Mouse (Mus musculus): ENCODE measurements around the gene Sp4. TPM values are rescaled to one million over a fixed set of nuclear protein-coding genes. Genes with fewer than 3 reads are reported as not detected.
A peak's percentile ranks its signal among the peaks of the same experiment; 100 is the strongest.

Gene Sp4
- polyA plus RNA-seq, 1 experiment, result 1.2 TPM

DNA sequence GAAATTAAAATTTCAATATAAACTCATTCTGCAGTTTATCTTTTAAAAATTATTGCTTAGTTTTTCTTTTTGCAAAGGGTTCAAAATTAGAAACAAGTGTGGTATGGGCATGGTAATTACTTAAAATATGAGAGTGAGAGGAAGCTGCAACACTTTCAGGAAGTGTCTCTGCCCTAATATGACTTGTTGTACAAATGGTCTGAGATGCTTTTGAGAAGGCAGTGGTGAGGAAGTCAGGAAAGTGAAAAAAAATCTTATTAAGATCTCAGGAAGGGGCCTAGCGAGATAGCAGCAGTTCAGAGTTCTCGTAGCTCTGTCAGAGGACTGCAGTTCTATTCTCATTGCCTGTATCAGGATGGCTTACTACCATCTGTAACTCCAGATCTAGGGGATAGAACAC lies 89.1 kb downstream of the Sp4 start:
- TF ChIP-seq TAL1 (IDR thresholded peaks at IDR 0.05; ENCODE audit: low read length) (no peak), GATA1 (IDR thresholded peaks at IDR 0.05; ENCODE audit: low read length) (no peak)
- no peaks in the 10 kb centered on the region for H3K27me3 ChIP-seq (ENCODE audit: control insufficient read depth)
- no peak overlapping the region for H3K4me3 ChIP-seq (replicated peaks)
- H3K4me1 ChIP-seq (ENCODE audit: control insufficient read depth), result no peaks in the 10 kb centered on the region
- no peaks in the 10 kb centered on the region for H3K36me3 ChIP-seq (ENCODE audit: control insufficient read depth)
- no peaks in the 10 kb centered on the region for H3K9me3 ChIP-seq (ENCODE audit: control insufficient read depth, low read length)

DNA sequence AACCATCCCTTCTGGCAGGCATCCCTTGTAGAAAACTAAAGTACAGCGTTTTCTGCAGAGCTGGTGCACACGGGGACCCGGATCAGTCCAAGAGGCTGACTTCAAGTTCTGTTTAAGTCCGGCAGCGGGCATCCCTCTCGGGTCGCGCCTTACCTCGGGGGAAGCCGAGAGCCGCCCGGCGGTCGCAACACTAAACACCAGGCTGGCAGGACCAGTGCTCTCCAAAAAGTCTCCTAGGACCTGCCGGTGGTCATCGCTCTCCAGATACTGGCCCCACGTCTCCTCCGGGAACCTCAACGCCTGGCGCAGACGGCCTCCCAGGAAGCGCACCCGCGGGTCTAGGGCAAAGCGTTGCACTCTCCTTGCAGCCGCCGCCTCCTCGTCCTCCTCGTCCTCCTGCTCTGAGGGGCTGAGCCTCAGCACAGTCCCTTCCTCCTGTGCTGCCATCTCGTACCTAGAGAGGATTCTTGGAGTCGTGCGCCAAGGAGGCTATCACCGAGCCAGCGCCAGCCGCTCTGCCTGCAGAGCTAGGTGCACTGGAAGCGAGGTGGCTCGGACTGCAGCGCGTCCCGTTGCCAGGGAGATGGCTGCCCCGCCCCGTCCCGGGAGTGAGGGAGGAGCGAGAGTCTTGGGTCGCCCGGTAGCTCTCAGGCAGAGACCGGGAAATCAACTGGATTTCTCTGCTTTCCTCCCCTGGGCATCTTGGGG lies 102.7 kb downstream of the Sp4 start, which contains the start of gene Dnah11:
Dnah11 (minus strand) TSS at position 658 of the 708 bp plus-strand sequence.
- peaks cover 5% of the 10 kb centered on the region for H3K4me1 ChIP-seq (ENCODE audit: control insufficient read depth)
- TF ChIP-seq TAL1 (IDR thresholded peaks at IDR 0.05; ENCODE audit: low read length) (no peak), GATA1 (IDR thresholded peaks at IDR 0.05; ENCODE audit: low read length) (no peak)
- peaks cover 47% of the 10 kb centered on the region for H3K27me3 ChIP-seq (ENCODE audit: control insufficient read depth)
- peak within 1 kb of the TSS; percentile 60 for H3K4me3 ChIP-seq (replicated peaks)
- no peaks in the 10 kb centered on the region for H3K9me3 ChIP-seq (ENCODE audit: control insufficient read depth, low read length)
- no peaks in the 10 kb centered on the region for H3K36me3 ChIP-seq (ENCODE audit: control insufficient read depth)

DNA sequence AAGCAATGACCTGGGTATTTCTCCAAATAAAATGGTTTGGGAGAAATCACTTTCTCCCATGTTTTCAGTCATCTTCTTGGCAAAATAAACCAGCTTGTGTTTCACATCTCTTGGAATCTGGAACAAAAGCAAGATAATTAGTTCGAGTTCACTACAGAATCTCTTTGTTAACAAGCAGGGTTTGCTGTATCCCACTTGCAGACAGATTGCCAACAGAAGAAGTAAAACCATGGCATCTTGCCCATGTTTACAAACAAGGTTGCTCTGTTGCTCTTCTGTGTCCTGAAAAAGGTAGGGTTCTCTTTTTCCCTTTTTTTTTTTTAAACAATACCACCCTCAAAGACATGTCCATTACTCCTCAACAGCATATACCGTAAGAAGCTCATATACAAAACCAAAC lies 104.7 kb downstream of the Sp4 start:
- Histone ChIP-seq H3K9me3 (ENCODE audit: control insufficient read depth, low read length) (no peaks in the 10 kb centered on the region), H3K4me1 (ENCODE audit: control insufficient read depth) (peaks cover 5% of the 10 kb centered on the region), H3K27me3 (ENCODE audit: control insufficient read depth) (peaks cover 47% of the 10 kb centered on the region), H3K36me3 (ENCODE audit: control insufficient read depth) (no peaks in the 10 kb centered on the region), H3K4me3 (replicated peaks) (no peak overlapping the region)
- TF ChIP-seq TAL1 (IDR thresholded peaks at IDR 0.05; ENCODE audit: low read length) (no peak), GATA1 (IDR thresholded peaks at IDR 0.05; ENCODE audit: low read length) (no peak)

DNA sequence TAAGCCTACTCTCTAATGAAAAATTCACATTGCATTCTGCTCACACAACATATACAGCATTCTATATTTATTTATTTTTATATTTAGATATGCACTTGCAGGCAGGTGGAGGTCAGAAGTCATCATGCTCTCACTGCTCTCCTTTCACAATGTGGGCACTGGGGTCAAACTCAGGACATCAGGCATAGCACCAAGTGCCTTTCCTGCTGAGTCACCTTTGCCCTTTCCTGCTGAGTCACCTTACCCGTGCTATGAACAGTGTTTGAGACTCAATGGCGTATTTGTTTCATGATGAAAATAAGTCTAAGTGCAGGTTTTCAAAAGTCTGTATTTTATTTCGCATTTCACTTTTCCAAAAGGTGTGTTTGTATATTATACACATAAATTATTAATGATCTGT lies 111.7 kb downstream of the Sp4 start:
- no peaks in the 10 kb centered on the region for H3K27me3 ChIP-seq (ENCODE audit: control insufficient read depth)
- H3K4me1 ChIP-seq (ENCODE audit: control insufficient read depth), result peaks cover 4% of the 10 kb centered on the region
- H3K4me3 ChIP-seq (replicated peaks), result no peak overlapping the region
- no peak for TF ChIP-seq TAL1 (IDR thresholded peaks at IDR 0.05; ENCODE audit: low read length)
- TF ChIP-seq GATA1 (IDR thresholded peaks at IDR 0.05; ENCODE audit: low read length), result no peak
- no peaks in the 10 kb centered on the region for H3K9me3 ChIP-seq (ENCODE audit: control insufficient read depth, low read length)
- H3K36me3 ChIP-seq (ENCODE audit: control insufficient read depth), result no peaks in the 10 kb centered on the region

DNA sequence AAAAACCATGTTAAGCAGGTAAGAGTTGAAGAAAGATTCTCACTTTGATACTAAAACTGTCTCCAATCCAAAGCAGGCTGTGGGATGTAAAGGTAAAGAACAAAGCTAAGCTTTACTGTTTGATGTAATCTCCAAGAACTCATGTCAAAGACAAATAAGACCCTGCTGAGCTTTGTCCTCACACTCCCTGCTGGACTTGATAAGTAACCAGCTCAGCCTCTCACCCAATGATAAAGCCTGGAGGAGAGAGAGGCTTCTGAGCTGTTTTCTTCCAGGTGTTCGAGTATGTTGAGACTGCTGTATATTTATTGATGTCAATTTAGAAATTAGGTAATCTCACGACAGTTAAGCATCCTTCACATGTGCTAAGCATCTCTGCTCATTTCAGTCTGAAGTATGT lies 113.6 kb downstream of the Sp4 start:
- H3K9me3 ChIP-seq (ENCODE audit: control insufficient read depth, low read length), result no peaks in the 10 kb centered on the region
- H3K27me3 ChIP-seq (ENCODE audit: control insufficient read depth), result no peaks in the 10 kb centered on the region
- H3K36me3 ChIP-seq (ENCODE audit: control insufficient read depth), result no peaks in the 10 kb centered on the region
- peaks cover 4% of the 10 kb centered on the region for H3K4me1 ChIP-seq (ENCODE audit: control insufficient read depth)
- H3K4me3 ChIP-seq (replicated peaks), result no peak overlapping the region
- TF ChIP-seq GATA1 (IDR thresholded peaks at IDR 0.05; ENCODE audit: low read length) (no peak), TAL1 (IDR thresholded peaks at IDR 0.05; ENCODE audit: low read length) (no peak)

DNA sequence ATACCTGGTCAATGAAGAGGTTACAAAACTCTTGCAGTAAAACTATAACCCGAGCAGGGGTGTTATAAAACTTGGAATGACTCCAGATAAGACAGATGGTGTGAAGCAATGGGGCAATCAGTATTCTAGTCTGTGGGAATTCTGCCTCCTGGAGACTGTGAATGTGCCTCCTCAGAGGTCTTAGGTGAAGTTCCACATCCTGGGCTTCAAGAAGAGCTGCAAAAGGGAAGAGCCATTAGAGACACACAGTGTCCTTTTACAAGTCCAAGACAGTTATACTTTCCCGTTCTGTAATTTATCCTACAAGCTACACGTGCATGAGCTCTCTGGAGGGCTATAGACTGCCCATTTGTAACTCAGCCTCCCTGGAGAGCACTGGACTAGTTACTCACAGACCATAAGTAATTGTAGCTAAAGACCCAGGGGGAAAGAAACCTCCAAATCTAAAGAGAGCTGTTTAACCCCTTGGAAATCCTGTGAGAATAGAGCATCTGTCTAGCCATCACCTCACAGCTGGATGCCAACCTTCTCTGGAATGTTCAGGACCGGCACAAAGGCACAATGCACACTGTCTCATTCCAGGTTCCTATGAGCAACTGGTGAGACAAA lies 114.3 kb downstream of the Sp4 start:
- Histone ChIP-seq H3K4me3 (replicated peaks) (no peak overlapping the region), H3K36me3 (ENCODE audit: control insufficient read depth) (no peaks in the 10 kb centered on the region), H3K4me1 (ENCODE audit: control insufficient read depth) (peaks cover 4% of the 10 kb centered on the region), H3K27me3 (ENCODE audit: control insufficient read depth) (no peaks in the 10 kb centered on the region), H3K9me3 (ENCODE audit: control insufficient read depth, low read length) (no peaks in the 10 kb centered on the region)
- TF ChIP-seq TAL1 (IDR thresholded peaks at IDR 0.05; ENCODE audit: low read length), result no peak

DNA sequence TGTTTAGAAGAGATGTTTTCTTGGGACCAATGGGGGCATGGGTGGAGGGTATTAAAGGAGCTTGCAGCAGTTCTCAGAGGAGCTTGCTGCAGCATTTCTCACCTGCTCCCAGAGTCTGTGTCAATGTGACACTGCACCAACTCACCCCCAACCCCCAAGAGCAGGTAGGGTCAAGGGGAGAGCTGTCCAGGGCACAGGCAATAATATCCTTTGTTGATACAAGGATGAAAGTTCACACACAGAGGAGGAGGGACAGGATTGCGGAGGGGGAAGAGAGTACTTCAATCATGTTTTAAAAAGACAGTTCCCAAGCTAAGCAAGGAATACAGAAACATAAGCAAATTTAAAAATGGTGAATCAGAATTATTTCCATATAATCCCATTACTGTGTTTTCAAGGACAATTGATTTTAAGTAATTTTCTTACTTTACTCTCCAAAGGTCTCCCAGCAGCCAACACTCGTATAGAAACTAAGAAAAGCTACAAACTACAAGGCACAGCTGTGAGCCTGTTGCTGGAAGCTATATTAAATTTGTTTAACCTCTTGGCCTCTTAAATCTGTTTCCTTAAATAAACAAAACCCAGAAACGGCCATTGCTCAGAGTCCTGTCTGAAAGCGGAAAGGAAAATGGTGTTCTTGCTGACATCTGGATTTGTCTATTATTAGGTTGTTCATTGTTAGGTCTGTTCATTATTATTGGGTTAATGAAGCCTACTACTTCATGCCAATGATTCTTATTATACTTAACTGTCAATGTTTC lies 114.9 kb downstream of the Sp4 start:
- peaks cover 4% of the 10 kb centered on the region for H3K4me1 ChIP-seq (ENCODE audit: control insufficient read depth)

More for the DNA sequence above, 114.9 kb downstream of the Sp4 start:
- H3K9me3 ChIP-seq (ENCODE audit: control insufficient read depth, low read length), result no peaks in the 10 kb centered on the region
- H3K4me3 ChIP-seq (replicated peaks), result no peak overlapping the region
- H3K36me3 ChIP-seq (ENCODE audit: control insufficient read depth), result no peaks in the 10 kb centered on the region
- H3K27me3 ChIP-seq (ENCODE audit: control insufficient read depth), result no peaks in the 10 kb centered on the region
- TF ChIP-seq GATA1 (IDR thresholded peaks at IDR 0.05; ENCODE audit: low read length), result no peak
- TF ChIP-seq TAL1 (IDR thresholded peaks at IDR 0.05; ENCODE audit: low read length), result no peak

Other genes starting within 250 kb of the Sp4 start
- gene Dnah11, start 102.4 kb downstream of the Sp4 start, polyA plus RNA-seq (2012), result not detected in 2 replicates